Mouse (Mus musculus) hindbrain, postnatal 0 days (tissue): ENCODE results near the gene Osbp2. TPM values are rescaled to one million over a fixed set of nuclear protein-coding genes. Genes with fewer than 3 reads are reported as not detected.

ENCODE experiments used
- ATAC-seq: fragments of 200-750 bp; cut with Nextera tagmentation; 2 replicates; pipeline ENCODE4 v1.8.0; 2017; ENCODE audit warnings: mild to moderate bottlenecking, moderate TSS enrichment, moderate library complexity
- DNase-seq: peaks from one replicate; pipeline ENCODE4 v3.0.0-alpha.2; 2015; ENCODE audit warnings: low spot score
- H3K27ac ChIP-seq: fragments of 300-500 bp; sonication (generic); 2 replicates; pipeline ENCODE4 v1.5.1; 2014; ENCODE audit warnings: mild to moderate bottlenecking
- H3K27me3 ChIP-seq: fragments of 300-500 bp; sonication (generic); 2 replicates; pipeline ENCODE4 v1.6.1; 2014; ENCODE audit warnings: low read length, mixed read lengths; ENCODE audit not compliant: insufficient read depth
- H3K36me3 ChIP-seq: fragments of 300-500 bp; sonication (generic); 2 replicates; pipeline ENCODE4 v1.6.1; 2014; ENCODE audit warnings: low read length, mixed read lengths; ENCODE audit not compliant: insufficient read depth
- H3K4me1 ChIP-seq: fragments of 300-500 bp; sonication (generic); 2 replicates; pipeline ENCODE4 v1.6.1; 2014; ENCODE audit warnings: antibody characterized with exemption, low read length, mixed read lengths; ENCODE audit not compliant: insufficient read depth
- H3K4me2 ChIP-seq: fragments of 300-500 bp; sonication (generic); 2 replicates; pipeline ENCODE4 v1.6.1; 2014; ENCODE audit warnings: low read depth, mild to moderate bottlenecking, low read length, moderate library complexity, mixed read lengths
- H3K4me3 ChIP-seq: fragments of 300-500 bp; sonication (generic); 2 replicates; pipeline ENCODE4 v1.5.1; 2014; ENCODE audit warnings: low read length
- H3K9ac ChIP-seq: fragments of 300-500 bp; sonication (generic); replicated peaks from 2 replicates; pipeline ENCODE4 v1.6.1; 2014; ENCODE audit warnings: mild to moderate bottlenecking, low read length, moderate library complexity, mixed read lengths
- H3K9me3 ChIP-seq: fragments of 300-500 bp; sonication (generic); 2 replicates; pipeline ENCODE4 v1.6.1; 2016; ENCODE audit warnings: low read length, mixed read lengths
- CTCF ChIP-seq: IDR thresholded peaks from 2 replicates; pipeline ENCODE4 v1.5.1; 2016; ENCODE audit warnings: antibody characterized with exemption, control low read depth, low read depth
- WGBS: fragments of 180-500 bp; shearing (Covaris S2); extraction: QIAGEN DNeasy Blood & Tissue Kit; methylation state at CpG from one replicate; pipeline ENCODE4 v1.1.7; 2014; 5-methylcytosine and 5-hydroxymethylcytosine counted together
- polyA plus RNA-seq: library from polyadenylated mRNA; unstranded; fragments of >200 nt; fragmentation: Nextera tagmentation; extraction: Ambion mirVana; gene quantifications from 2 replicates; pipeline ENCODE4 v1.2.1, GENCODE M21; 2015
- total RNA-seq: library from RNA; depleted of rRNA; stranded (reverse); fragments of >200 nt; gene quantifications from 2 replicates; pipeline ENCODE4 v1.2.3, GENCODE M21; 2014

Osbp2 gene
- total and polyA plus RNA-seq, 2 experiments from 2014 or later: 39.7 to 87.5 TPM

- DNase-seq (peak; percentile 96), ATAC-seq (peak; percentile 98)
- peak within 1 kb of the TSS; percentile 77 for H3K27ac ChIP-seq
- H3K4me1 ChIP-seq: 0 out of 2 replicates have a peak, but pooled peaks cover 9% of the 10 kb centered on the region
- WGBS: 1% methylated on average over 46 of the region's 46 CpGs
- no peaks in the 10 kb centered on the region for H3K9me3 ChIP-seq
- H3K27me3 ChIP-seq: no peaks in the 10 kb centered on the region
- H3K4me2 ChIP-seq: peak within 1 kb of the TSS; percentile 87
- H3K4me3 ChIP-seq: peak within 1 kb of the TSS; percentile 46
- peak within 1 kb of the TSS; percentile 52 for H3K9ac ChIP-seq
- H3K36me3 ChIP-seq: peaks cover 7% of the 10 kb centered on the region; the same call in 1 of the 2 replicates
- no peak for TF ChIP-seq CTCF
These were observed 30.9 kb upstream of the Osbp2 start, which contains the start of the genes 4921536K21Rik and Dusp18 for GRCm38 (mm10) chr11:3894406-3895281. Gene 4921536K21Rik (minus strand): TSS chr11:3895098. Gene Dusp18 (plus strand): TSS chr11:3895240.

- no peaks in the 10 kb centered on the region for H3K27me3 ChIP-seq
- peak overlapping the region; percentile 87; the same call in 1 of the 2 replicates for H3K4me2 ChIP-seq
- H3K36me3 ChIP-seq: peaks cover 7% of the 10 kb centered on the region; the same call in 1 of the 2 replicates
- H3K9me3 ChIP-seq: no peaks in the 10 kb centered on the region
- TF ChIP-seq CTCF: no peak
- no peak for ATAC-seq
- H3K27ac ChIP-seq: no peak overlapping the region
- H3K4me3 ChIP-seq: peak overlapping the region; percentile 46; the same call in 1 of the 2 replicates
- no peak for DNase-seq
- 0 out of 2 replicates have a peak, but pooled peaks cover 9% of the 10 kb centered on the region for H3K4me1 ChIP-seq
- H3K9ac ChIP-seq: 0 out of 2 replicates have a peak overlapping the region, but pooled peaks have one; percentile 52
- WGBS: 74% methylated on average over 6 of the region's 6 CpGs
These were observed 30.3 kb upstream of the Osbp2 start for GRCm38 (mm10) chr11:3893970-3894369.

- H3K9ac ChIP-seq: no peak overlapping the region
- DNase-seq (peak; percentile 27), ATAC-seq (no peak)
- H3K9me3 ChIP-seq: no peaks in the 10 kb centered on the region
- H3K36me3 ChIP-seq: no peaks in the 10 kb centered on the region
- no peak overlapping the region for H3K4me2 ChIP-seq
- H3K4me1 ChIP-seq: no peaks in the 10 kb centered on the region
- H3K27me3 ChIP-seq: no peaks in the 10 kb centered on the region
- H3K27ac ChIP-seq: no peak overlapping the region
- H3K4me3 ChIP-seq: no peak overlapping the region
- 69% methylated on average over 5 of the region's 5 CpGs for WGBS
- no peak for TF ChIP-seq CTCF
These were observed 23.6 kb upstream of the Osbp2 start for GRCm38 (mm10) chr11:3887331-3887730.

GRCm38 (mm10) chr11:3883711-3884110, 20.0 kb upstream of the Osbp2 start:
- TF ChIP-seq CTCF: no peak
- Histone ChIP-seq H3K4me2 (no peak overlapping the region), H3K9me3 (no peaks in the 10 kb centered on the region), H3K27me3 (no peaks in the 10 kb centered on the region), H3K4me3 (no peak overlapping the region), H3K27ac (no peak overlapping the region), H3K9ac (no peak overlapping the region), H3K4me1 (no peaks in the 10 kb centered on the region), H3K36me3 (no peaks in the 10 kb centered on the region)
- WGBS: 91% methylated on average over 3 of the region's 3 CpGs
- ATAC-seq (no peak), DNase-seq (no peak)

- no peaks in the 10 kb centered on the region for H3K9me3 ChIP-seq
- DNase-seq (peak; percentile 84), ATAC-seq (no peak)
- H3K36me3 ChIP-seq: no peaks in the 10 kb centered on the region
- H3K27me3 ChIP-seq: no peaks in the 10 kb centered on the region
- H3K4me1 ChIP-seq: no peaks in the 10 kb centered on the region
- no peak overlapping the region for H3K4me3 ChIP-seq
- no peak overlapping the region for H3K4me2 ChIP-seq
- H3K27ac ChIP-seq: no peak overlapping the region
- WGBS: 42% methylated on average over 2 of the region's 2 CpGs
- TF ChIP-seq CTCF: peak; percentile 83
- no peak overlapping the region for H3K9ac ChIP-seq
These were observed 16.1 kb upstream of the Osbp2 start for GRCm38 (mm10) chr11:3879836-3880235.

GRCm38 (mm10) chr11:3878660-3879059, 15.0 kb upstream of the Osbp2 start:
- WGBS: 80% methylated on average over 7 of the region's 7 CpGs
- Histone ChIP-seq H3K36me3 (no peaks in the 10 kb centered on the region), H3K9me3 (no peaks in the 10 kb centered on the region), H3K4me1 (no peaks in the 10 kb centered on the region), H3K27ac (no peak overlapping the region), H3K4me3 (no peak overlapping the region), H3K4me2 (no peak overlapping the region), H3K9ac (no peak overlapping the region), H3K27me3 (no peaks in the 10 kb centered on the region)
- DNase-seq: no peak
- TF ChIP-seq CTCF: no peak
- ATAC-seq: no peak
